Mouse (Mus musculus): Measurements from ENCODE around the gene Iqcf6.

DNA sequence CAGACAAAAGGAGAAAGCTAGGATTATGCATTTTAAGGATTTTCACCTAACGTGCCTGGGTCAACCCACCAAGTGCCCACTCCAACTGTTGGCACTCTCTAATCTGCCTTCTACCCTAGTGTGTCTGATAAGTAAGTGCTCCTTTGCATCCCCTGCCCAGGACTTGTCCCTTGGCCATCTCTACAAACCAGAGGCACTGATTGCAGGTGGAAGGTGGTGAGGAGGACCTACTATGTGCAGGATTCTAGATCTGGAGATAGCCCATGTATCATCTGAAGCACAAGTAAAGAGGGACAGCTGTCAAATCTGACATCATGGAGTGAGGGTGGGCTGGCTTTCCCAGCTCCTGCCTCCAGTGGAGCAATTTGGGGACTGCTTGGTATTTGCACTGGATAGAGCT lies 33.6 kb downstream of the Iqcf6 start:
- TF ChIP-seq CTCF (IDR thresholded peaks at IDR 0.05; ENCODE audit: low read depth) (no peak), EP300 (optimal IDR thresholded peaks at IDR 0.05) (no peak)

All from stomach, postnatal 0 days (tissue).